Mouse (Mus musculus) embryonic facial prominence, embryonic 14.5 days (tissue): ENCODE measurements at regions not wholly inside any gene's neighbourhood (a gene's known extent, or its start where the extent isn't known, plus 50 kb on each side); places are given as distances from the start of the nearest gene placed in this dataset.

Source experiments
- ATAC-seq: fragments of 200-750 bp; cut with Nextera tagmentation; 2 replicates; pipeline ENCODE4 v1.8.0; 2017; ENCODE audit warnings: low read depth, moderate number of reproducible peaks, moderate TSS enrichment
- DNase-seq: peaks from one replicate; pipeline ENCODE4 v3.0.0-alpha.2; 2015; ENCODE audit warnings: low spot score
- H3K27ac ChIP-seq: fragments of 300-500 bp; sonication (generic); replicated peaks from 2 replicates; pipeline ENCODE4 v1.5.1; 2014; ENCODE audit warnings: low read depth, mild to moderate bottlenecking, low read length, moderate library complexity
- H3K27me3 ChIP-seq: fragments of 300-500 bp; sonication (generic); replicated peaks from 2 replicates; pipeline ENCODE4 v1.6.1; 2014; ENCODE audit warnings: low read length; ENCODE audit not compliant: control insufficient read depth, insufficient read depth
- H3K36me3 ChIP-seq: fragments of 300-500 bp; sonication (generic); 2 replicates; pipeline ENCODE4 v1.6.1; 2014; ENCODE audit warnings: low read length, mixed read lengths; ENCODE audit not compliant: control insufficient read depth, insufficient read depth
- H3K4me1 ChIP-seq: fragments of 300-500 bp; sonication (generic); 2 replicates; pipeline ENCODE4 v1.6.1; 2014; ENCODE audit warnings: antibody characterized with exemption, low read length; ENCODE audit not compliant: control insufficient read depth, insufficient read depth
- H3K4me2 ChIP-seq: fragments of 300-500 bp; sonication (generic); 2 replicates; pipeline ENCODE4 v1.6.1; 2014; ENCODE audit warnings: low read depth, mild to moderate bottlenecking, low read length, moderate library complexity, mixed read lengths
- H3K4me3 ChIP-seq: fragments of 300-500 bp; sonication (generic); 2 replicates; pipeline ENCODE4 v1.5.1; 2014; ENCODE audit warnings: low read depth, mild to moderate bottlenecking, low read length
- H3K9ac ChIP-seq: fragments of 300-500 bp; sonication (generic); 2 replicates; pipeline ENCODE4 v1.6.1; 2014; ENCODE audit warnings: low read depth, mild to moderate bottlenecking, low read length, moderate library complexity, mixed read lengths
- H3K9me3 ChIP-seq: fragments of 300-500 bp; sonication (generic); 2 replicates; pipeline ENCODE4 v1.6.1; 2016; ENCODE audit warnings: low read length; ENCODE audit not compliant: control insufficient read depth
- WGBS: fragments of 180-500 bp; shearing (Covaris S2); extraction: QIAGEN DNeasy Blood & Tissue Kit; methylation state at CpG from one replicate; pipeline ENCODE4 v1.1.7; 2014; 5-methylcytosine and 5-hydroxymethylcytosine counted together

DNA sequence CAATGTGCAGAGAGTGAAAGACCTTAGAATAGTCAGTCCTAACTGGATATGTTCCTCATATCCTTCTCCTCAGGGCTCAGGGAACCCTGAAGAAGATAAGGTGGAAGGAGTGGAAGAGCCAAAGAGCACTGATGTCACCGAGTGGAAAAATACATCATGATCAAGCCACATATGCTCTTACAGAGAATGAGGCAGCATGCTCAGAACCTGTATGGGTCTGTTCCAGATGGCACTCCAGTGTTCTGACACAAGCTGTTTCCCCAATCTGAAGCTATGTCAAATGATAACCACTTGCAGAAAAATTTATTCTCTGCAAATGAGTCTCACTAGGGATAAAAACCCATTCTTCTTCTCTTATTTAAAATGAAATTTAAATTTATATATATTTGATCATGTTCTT lies 572.6 kb upstream of the Robo2 start:
- Histone ChIP-seq H3K4me3 (no peak overlapping the region), H3K9me3 (no peaks in the 10 kb centered on the region), H3K4me1 (no peaks in the 10 kb centered on the region), H3K36me3 (no peaks in the 10 kb centered on the region), H3K27me3 (no peaks in the 10 kb centered on the region), H3K9ac (no peak overlapping the region), H3K27ac (no peak overlapping the region), H3K4me2 (no peak overlapping the region)
- DNase-seq, result no peak
- no peak for ATAC-seq
- WGBS, result 82% methylated on average over 1 of the region's 1 CpGs

DNA sequence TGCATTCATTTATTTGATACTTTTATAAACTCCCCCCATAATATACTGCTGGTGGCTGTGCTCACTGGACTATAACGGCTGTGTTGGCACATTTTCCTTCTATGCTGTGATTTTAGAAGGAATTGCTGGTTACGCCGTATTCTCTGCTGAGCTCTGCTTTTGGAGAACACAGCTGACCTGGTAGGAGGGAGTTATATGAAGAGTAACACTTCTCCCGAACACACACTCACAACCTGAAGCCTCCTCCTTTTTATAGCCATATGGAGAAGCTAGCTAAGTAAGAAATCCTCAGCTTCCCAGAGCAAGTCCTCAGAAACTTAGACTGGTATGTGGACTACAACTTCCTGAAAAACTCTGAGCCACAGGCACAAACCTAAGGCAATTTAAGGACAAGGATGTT lies 554.5 kb upstream of the Robo2 start:
- H3K4me3 ChIP-seq, result no peak overlapping the region
- no peak overlapping the region for H3K9ac ChIP-seq
- DNase-seq (no peak), ATAC-seq (no peak)
- no peaks in the 10 kb centered on the region for H3K27me3 ChIP-seq
- no peak overlapping the region for H3K27ac ChIP-seq
- 81% methylated on average over 4 of the region's 4 CpGs for WGBS
- H3K9me3 ChIP-seq, result no peaks in the 10 kb centered on the region
- no peaks in the 10 kb centered on the region for H3K36me3 ChIP-seq
- no peak overlapping the region for H3K4me2 ChIP-seq
- no peaks in the 10 kb centered on the region for H3K4me1 ChIP-seq

GRCm38 (mm10) chr16:74929739-74930138 lies 518.1 kb upstream of the Robo2 start:
- H3K9me3 ChIP-seq, result no peaks in the 10 kb centered on the region
- no peak overlapping the region; the same call in 1 of the 2 replicates for H3K27ac ChIP-seq
- no peak overlapping the region for H3K9ac ChIP-seq
- DNase-seq (peak; percentile 21), ATAC-seq (no peak)
- 64% methylated on average over 4 of the region's 4 CpGs for WGBS
- no peak overlapping the region for H3K4me3 ChIP-seq
- no peaks in the 10 kb centered on the region for H3K27me3 ChIP-seq
- H3K4me2 ChIP-seq, result no peak overlapping the region
- no peaks in the 10 kb centered on the region for H3K36me3 ChIP-seq
- no peaks in the 10 kb centered on the region for H3K4me1 ChIP-seq

DNA sequence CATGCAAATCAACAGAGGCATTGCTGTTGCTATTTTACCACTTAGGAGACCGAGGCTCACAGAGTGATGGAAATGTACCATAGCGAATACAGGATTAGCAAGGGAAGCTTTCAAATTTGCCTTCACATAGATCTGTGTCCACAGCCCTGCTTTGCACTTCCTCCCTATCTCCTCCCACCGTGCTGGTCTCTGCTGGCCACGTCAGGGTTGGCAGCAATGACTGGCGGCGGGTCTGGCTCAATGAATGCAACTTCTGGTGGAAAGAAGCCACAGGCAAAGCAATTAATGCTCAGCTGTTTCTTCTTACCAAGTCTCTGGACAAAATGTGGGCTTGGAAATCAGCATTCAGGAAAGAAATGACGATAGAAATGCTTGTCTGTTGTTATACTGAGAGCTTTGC lies 489.2 kb upstream of the Robo2 start:
- peak; percentile 57 for DNase-seq
- H3K4me2 ChIP-seq, result peak overlapping the region; percentile 38
- no peaks in the 10 kb centered on the region for H3K27me3 ChIP-seq
- ATAC-seq, result no peak
- no peaks in the 10 kb centered on the region for H3K9me3 ChIP-seq
- H3K36me3 ChIP-seq, result no peaks in the 10 kb centered on the region
- H3K27ac ChIP-seq, result peak overlapping the region; percentile 19
- H3K4me1 ChIP-seq, result peaks cover 6% of the 10 kb centered on the region
- H3K4me3 ChIP-seq, result no peak overlapping the region
- H3K9ac ChIP-seq, result no peak overlapping the region
- WGBS, result 25% methylated on average over 7 of the region's 7 CpGs

DNA sequence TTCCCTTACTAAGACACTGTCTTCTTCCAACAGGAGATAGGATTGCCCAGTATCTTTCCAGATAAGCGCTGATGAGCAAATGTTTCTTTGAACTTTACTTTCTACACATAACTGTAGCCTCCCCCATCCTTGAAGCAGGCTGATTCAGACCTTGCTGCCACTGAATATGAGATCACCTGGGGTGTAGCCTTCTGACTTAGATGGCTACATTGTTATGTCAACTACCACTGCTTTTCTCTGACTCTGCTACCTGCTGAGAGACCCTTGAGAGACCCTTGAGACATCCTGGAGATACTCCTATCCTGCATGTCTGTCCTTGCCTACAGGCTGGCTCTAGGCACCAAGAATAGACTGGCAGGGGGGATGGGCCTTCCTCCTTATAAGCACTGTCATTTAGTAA lies 476.1 kb upstream of the Robo2 start:
- ATAC-seq (no peak), DNase-seq (no peak)
- Histone ChIP-seq H3K9me3 (no peaks in the 10 kb centered on the region), H3K36me3 (no peaks in the 10 kb centered on the region), H3K4me3 (no peak overlapping the region), H3K4me1 (no peaks in the 10 kb centered on the region), H3K9ac (no peak overlapping the region), H3K4me2 (no peak overlapping the region), H3K27ac (no peak overlapping the region), H3K27me3 (no peaks in the 10 kb centered on the region)
- WGBS, result 35% methylated on average over 1 of the region's 1 CpGs

DNA sequence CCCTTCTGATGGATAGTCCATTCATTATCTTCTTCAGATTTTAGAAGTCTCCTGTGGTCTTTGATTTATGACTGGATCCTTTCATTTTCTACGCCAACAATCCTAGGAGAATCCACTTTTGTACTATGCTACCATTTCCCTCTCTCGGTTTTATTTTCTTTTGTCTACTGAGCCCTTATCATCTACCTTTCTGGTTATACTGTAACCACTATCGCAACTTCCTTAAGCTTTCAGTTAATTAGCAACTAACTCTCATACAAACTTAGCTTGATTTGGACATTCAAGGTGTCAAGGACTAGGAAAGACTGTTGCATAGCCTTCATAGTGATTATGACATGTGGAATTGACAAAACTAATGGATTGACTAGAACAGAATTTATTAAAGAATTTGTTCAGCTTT lies 467.0 kb upstream of the Robo2 start:
- no peak for ATAC-seq

DNA sequence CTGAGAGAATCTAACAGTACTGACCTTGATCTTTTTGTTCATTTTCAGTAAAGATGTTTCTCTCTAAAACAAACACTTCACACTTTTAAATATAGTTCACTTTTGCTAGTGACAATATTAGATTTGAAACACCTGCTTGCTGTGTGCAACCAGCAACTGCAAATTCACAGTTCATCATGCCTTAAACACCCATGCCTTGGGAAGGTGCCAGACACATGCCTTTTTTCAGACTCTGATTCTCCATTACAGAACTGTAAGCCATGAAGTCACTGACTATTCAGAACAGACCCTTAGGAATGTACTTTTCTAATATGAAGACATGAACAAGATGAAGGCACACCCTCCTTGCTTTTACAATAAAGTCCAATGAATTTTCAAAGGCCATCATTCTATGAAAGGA lies 462.1 kb upstream of the Robo2 start:
- H3K9ac ChIP-seq, result no peak overlapping the region
- H3K9me3 ChIP-seq, result no peaks in the 10 kb centered on the region
- no peaks in the 10 kb centered on the region for H3K27me3 ChIP-seq
- H3K36me3 ChIP-seq, result no peaks in the 10 kb centered on the region
- ATAC-seq, result no peak
- H3K4me3 ChIP-seq, result no peak overlapping the region
- H3K4me1 ChIP-seq, result no peaks in the 10 kb centered on the region
- no peak overlapping the region for H3K27ac ChIP-seq
- DNase-seq, result no peak
- no peak overlapping the region for H3K4me2 ChIP-seq

More for the DNA sequence above, 467.0 kb upstream of the Robo2 start:
- H3K36me3 ChIP-seq, result no peaks in the 10 kb centered on the region
- 93% methylated on average over 3 of the region's 3 CpGs for WGBS
- no peak overlapping the region for H3K27ac ChIP-seq
- DNase-seq, result no peak
- no peak overlapping the region for H3K9ac ChIP-seq
- no peak overlapping the region for H3K4me3 ChIP-seq
- H3K9me3 ChIP-seq, result no peaks in the 10 kb centered on the region
- H3K27me3 ChIP-seq, result no peaks in the 10 kb centered on the region
- no peak overlapping the region for H3K4me2 ChIP-seq
- no peaks in the 10 kb centered on the region for H3K4me1 ChIP-seq

- DNase-seq, result peak; percentile 14
- no peak overlapping the region for H3K9ac ChIP-seq
- H3K9me3 ChIP-seq, result no peaks in the 10 kb centered on the region
- H3K4me2 ChIP-seq, result no peak overlapping the region
- no peaks in the 10 kb centered on the region for H3K36me3 ChIP-seq
- H3K4me3 ChIP-seq, result no peak overlapping the region
- ATAC-seq, result no peak
- H3K4me1 ChIP-seq, result no peaks in the 10 kb centered on the region
- H3K27ac ChIP-seq, result no peak overlapping the region
- H3K27me3 ChIP-seq, result no peaks in the 10 kb centered on the region
- WGBS, result 20% methylated on average over 2 of the region's 2 CpGs
Observed at GRCm38 (mm10) chr16:74857752-74858151, 446.1 kb upstream of the Robo2 start.

DNA sequence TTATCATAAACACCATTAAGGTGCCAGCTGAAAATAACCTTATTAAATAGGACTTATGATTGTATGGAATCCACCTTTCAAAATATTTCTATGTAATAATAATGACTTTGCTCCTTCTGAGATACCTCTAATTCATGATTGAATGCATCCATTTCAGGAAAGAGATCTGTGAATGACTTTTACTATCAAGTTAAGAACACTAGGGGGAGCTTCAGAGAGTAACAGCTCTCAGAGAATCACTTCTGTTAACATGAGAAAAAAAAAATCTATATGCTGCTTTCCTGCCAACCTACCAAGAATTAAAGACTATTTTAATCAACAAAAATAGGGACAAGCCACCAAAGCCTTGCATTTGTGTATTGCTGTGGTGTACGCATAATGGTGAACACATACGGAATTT lies 428.4 kb upstream of the Robo2 start:
- no peak for ATAC-seq
- no peaks in the 10 kb centered on the region for H3K4me1 ChIP-seq
- DNase-seq, result peak; percentile 2
- H3K27ac ChIP-seq, result no peak overlapping the region
- no peaks in the 10 kb centered on the region for H3K36me3 ChIP-seq
- WGBS, result 92% methylated on average over 2 of the region's 2 CpGs
- H3K4me3 ChIP-seq, result no peak overlapping the region
- no peak overlapping the region for H3K4me2 ChIP-seq
- H3K9ac ChIP-seq, result no peak overlapping the region
- H3K9me3 ChIP-seq, result no peaks in the 10 kb centered on the region
- H3K27me3 ChIP-seq, result no peaks in the 10 kb centered on the region
